Mouse (Mus musculus) right cerebral cortex, postnatal 25 days (tissue): ENCODE measurements around the gene U2af2.
A peak's percentile ranks its signal among the peaks of the same experiment; 100 is the strongest.

ENCODE experiments used
- DNase-seq: peaks from one replicate; pipeline ENCODE4 v3.0.0; 2022

Gene U2af2

GRCm38 (mm10) chr7:5125549-5126406, 63.8 kb downstream of the U2af2 start, which contains the start of gene Rasl2-9:
Rasl2-9 (minus strand) TSS chr7:5125950.
- peak; percentile 84 for DNase-seq
